Mouse (Mus musculus): ENCODE data around the gene Sft2d1.
"Not testable (repeated sequence)": the region's sequence is repeated elsewhere in the genome, so short reads cannot be mapped to it uniquely, and the experiment has no call there.

GRCm38 (mm10) chr17:8337159-8337558, 26.3 kb downstream of the Sft2d1 start, which contains the start of gene Prr18:
- not testable (repeated sequence) for TF ChIP-seq CTCF, EP300 (IDR thresholded peaks at IDR 0.05; ENCODE audit: low read depth)
